Mouse (Mus musculus): ENCODE data around the gene Sept9. TPM values are rescaled to one million over a fixed set of nuclear protein-coding genes. Genes with fewer than 3 reads are reported as not detected.

Gene Sept9
- polyA plus RNA-seq, 1 experiment from 2014 or later: 78.9 TPM

- WGBS (ENCODE audit: insufficient replicate concordance): 22% methylated on average over 19 of the region's 19 CpGs
- H3K4me1 ChIP-seq (ENCODE audit: control insufficient read depth, insufficient read depth, low read length): peaks cover 34% of the 10 kb centered on the region
- ATAC-seq (replicated peaks; ENCODE audit: insufficient number of reproducible peaks, low FRiP score, low TSS enrichment): no peak
Observed at GRCm38 (mm10) chr11:117232032-117232431, 32.6 kb downstream of the Sept9 start.

GRCm38 (mm10) chr11:117232886-117233458 lies 33.5 kb downstream of the Sept9 start:
- ATAC-seq (replicated peaks; ENCODE audit: insufficient number of reproducible peaks, low FRiP score, low TSS enrichment): no peak
- no peak overlapping the region for H3K9ac ChIP-seq (ENCODE audit: low read depth, low read length)
- peak overlapping the region; percentile 65 for H3K4me2 ChIP-seq
- 25% methylated on average over 10 of the region's 10 CpGs for WGBS (ENCODE audit: insufficient replicate concordance)
- H3K4me1 ChIP-seq (ENCODE audit: control insufficient read depth, insufficient read depth, low read length): peaks cover 34% of the 10 kb centered on the region
- H3K27ac ChIP-seq (ENCODE audit: low read depth, low read length): peak overlapping the region; percentile 7; the same call in 1 of the 2 replicates
- H3K4me3 ChIP-seq (ENCODE audit: low read depth, low read length): peak overlapping the region; percentile 27
- H3K9me3 ChIP-seq (replicated peaks; ENCODE audit: control insufficient read depth, low read length): no peaks in the 10 kb centered on the region
- peaks cover 3% of the 10 kb centered on the region for H3K27me3 ChIP-seq (ENCODE audit: control insufficient read depth, insufficient read depth, low read length)
- H3K36me3 ChIP-seq (ENCODE audit: control insufficient read depth, insufficient read depth, low read length): no peaks in the 10 kb centered on the region

More at GRCm38 (mm10) chr11:117232032-117232431, 32.6 kb downstream of the Sept9 start:
- Histone ChIP-seq H3K4me3 (ENCODE audit: low read depth, low read length) (peak overlapping the region; percentile 27), H3K4me2 (peak overlapping the region; percentile 65), H3K9me3 (replicated peaks; ENCODE audit: control insufficient read depth, low read length) (no peaks in the 10 kb centered on the region), H3K36me3 (ENCODE audit: control insufficient read depth, insufficient read depth, low read length) (no peaks in the 10 kb centered on the region), H3K27me3 (ENCODE audit: control insufficient read depth, insufficient read depth, low read length) (peaks cover 6% of the 10 kb centered on the region), H3K9ac (ENCODE audit: low read depth, low read length) (peak overlapping the region; percentile 2), H3K27ac (ENCODE audit: low read depth, low read length) (no peak overlapping the region)

- no peaks in the 10 kb centered on the region for H3K9me3 ChIP-seq (replicated peaks; ENCODE audit: control insufficient read depth, low read length)
- H3K36me3 ChIP-seq (ENCODE audit: control insufficient read depth, insufficient read depth, low read length): no peaks in the 10 kb centered on the region
- no peak overlapping the region for H3K4me3 ChIP-seq (ENCODE audit: low read depth, low read length)
- peak overlapping the region; percentile 65; the same call in 1 of the 2 replicates for H3K4me2 ChIP-seq
- peaks cover 37% of the 10 kb centered on the region for H3K4me1 ChIP-seq (ENCODE audit: control insufficient read depth, insufficient read depth, low read length)
- WGBS (ENCODE audit: insufficient replicate concordance): 46% methylated on average over 8 of the region's 8 CpGs
- no peak overlapping the region for H3K27ac ChIP-seq (ENCODE audit: low read depth, low read length)
- H3K9ac ChIP-seq (ENCODE audit: low read depth, low read length): no peak overlapping the region
- no peak for ATAC-seq (replicated peaks; ENCODE audit: insufficient number of reproducible peaks, low FRiP score, low TSS enrichment)
- peaks cover 3% of the 10 kb centered on the region for H3K27me3 ChIP-seq (ENCODE audit: control insufficient read depth, insufficient read depth, low read length)
Observed at GRCm38 (mm10) chr11:117233818-117234217, 34.4 kb downstream of the Sept9 start.

- H3K9me3 ChIP-seq (replicated peaks; ENCODE audit: control insufficient read depth, low read length): no peaks in the 10 kb centered on the region
- H3K4me2 ChIP-seq: peak overlapping the region; percentile 35
- peaks cover 3% of the 10 kb centered on the region for H3K27me3 ChIP-seq (ENCODE audit: control insufficient read depth, insufficient read depth, low read length)
- H3K4me3 ChIP-seq (ENCODE audit: low read depth, low read length): no peak overlapping the region
- no peaks in the 10 kb centered on the region for H3K36me3 ChIP-seq (ENCODE audit: control insufficient read depth, insufficient read depth, low read length)
- ATAC-seq (replicated peaks; ENCODE audit: insufficient number of reproducible peaks, low FRiP score, low TSS enrichment): no peak
- H3K4me1 ChIP-seq (ENCODE audit: control insufficient read depth, insufficient read depth, low read length): peaks cover 37% of the 10 kb centered on the region
- peak overlapping the region; percentile 29; the same call in 1 of the 2 replicates for H3K27ac ChIP-seq (ENCODE audit: low read depth, low read length)
- peak overlapping the region; percentile 12; the same call in 1 of the 2 replicates for H3K9ac ChIP-seq (ENCODE audit: low read depth, low read length)
- 26% methylated on average over 12 of the region's 12 CpGs for WGBS (ENCODE audit: insufficient replicate concordance)
Observed at GRCm38 (mm10) chr11:117235086-117235897, 35.8 kb downstream of the Sept9 start.

- Histone ChIP-seq H3K4me2 (peak overlapping the region; percentile 35), H3K9ac (ENCODE audit: low read depth, low read length) (peak overlapping the region; percentile 12; the same call in 1 of the 2 replicates), H3K4me3 (ENCODE audit: low read depth, low read length) (no peak overlapping the region), H3K27me3 (ENCODE audit: control insufficient read depth, insufficient read depth, low read length) (peaks cover 3% of the 10 kb centered on the region), H3K27ac (ENCODE audit: low read depth, low read length) (0 out of 2 replicates have a peak overlapping the region, but pooled peaks have one; percentile 16), H3K4me1 (ENCODE audit: control insufficient read depth, insufficient read depth, low read length) (peaks cover 39% of the 10 kb centered on the region), H3K9me3 (replicated peaks; ENCODE audit: control insufficient read depth, low read length) (no peaks in the 10 kb centered on the region), H3K36me3 (ENCODE audit: control insufficient read depth, insufficient read depth, low read length) (no peaks in the 10 kb centered on the region)
- 29% methylated on average over 9 of the region's 9 CpGs for WGBS (ENCODE audit: insufficient replicate concordance)
- no peak for ATAC-seq (replicated peaks; ENCODE audit: insufficient number of reproducible peaks, low FRiP score, low TSS enrichment)
Observed at GRCm38 (mm10) chr11:117235898-117236459, 36.5 kb downstream of the Sept9 start.

- 3% methylated on average over 4 of the region's 4 CpGs for WGBS (ENCODE audit: insufficient replicate concordance)
- Histone ChIP-seq H3K4me3 (ENCODE audit: low read depth, low read length) (no peak overlapping the region), H3K9me3 (replicated peaks; ENCODE audit: control insufficient read depth, low read length) (no peaks in the 10 kb centered on the region), H3K36me3 (ENCODE audit: control insufficient read depth, insufficient read depth, low read length) (no peaks in the 10 kb centered on the region), H3K4me1 (ENCODE audit: control insufficient read depth, insufficient read depth, low read length) (peaks cover 35% of the 10 kb centered on the region), H3K4me2 (no peak overlapping the region), H3K9ac (ENCODE audit: low read depth, low read length) (no peak overlapping the region), H3K27me3 (ENCODE audit: control insufficient read depth, insufficient read depth, low read length) (peaks cover 3% of the 10 kb centered on the region), H3K27ac (ENCODE audit: low read depth, low read length) (no peak overlapping the region)
- ATAC-seq (replicated peaks; ENCODE audit: insufficient number of reproducible peaks, low FRiP score, low TSS enrichment): peak; percentile 33; the same call in 1 of the 2 replicates
Observed at GRCm38 (mm10) chr11:117238169-117238568, 38.7 kb downstream of the Sept9 start.

GRCm38 (mm10) chr11:117239617-117240016 lies 40.2 kb downstream of the Sept9 start:
- Histone ChIP-seq H3K9ac (ENCODE audit: low read depth, low read length) (no peak overlapping the region), H3K9me3 (replicated peaks; ENCODE audit: control insufficient read depth, low read length) (no peaks in the 10 kb centered on the region), H3K4me3 (ENCODE audit: low read depth, low read length) (no peak overlapping the region), H3K36me3 (ENCODE audit: control insufficient read depth, insufficient read depth, low read length) (no peaks in the 10 kb centered on the region), H3K4me1 (ENCODE audit: control insufficient read depth, insufficient read depth, low read length) (peaks cover 25% of the 10 kb centered on the region), H3K27me3 (ENCODE audit: control insufficient read depth, insufficient read depth, low read length) (no peaks in the 10 kb centered on the region), H3K27ac (ENCODE audit: low read depth, low read length) (no peak overlapping the region), H3K4me2 (no peak overlapping the region)
- no peak for ATAC-seq (replicated peaks; ENCODE audit: insufficient number of reproducible peaks, low FRiP score, low TSS enrichment)
- 91% methylated on average over 6 of the region's 6 CpGs for WGBS (ENCODE audit: insufficient replicate concordance)

GRCm38 (mm10) chr11:117240322-117240721 lies 40.9 kb downstream of the Sept9 start:
- WGBS (ENCODE audit: insufficient replicate concordance): 71% methylated on average over 9 of the region's 9 CpGs
- H3K9ac ChIP-seq (ENCODE audit: low read depth, low read length): no peak overlapping the region

More at GRCm38 (mm10) chr11:117240322-117240721, 40.9 kb downstream of the Sept9 start:
- Histone ChIP-seq H3K4me1 (ENCODE audit: control insufficient read depth, insufficient read depth, low read length) (peaks cover 18% of the 10 kb centered on the region), H3K36me3 (ENCODE audit: control insufficient read depth, insufficient read depth, low read length) (no peaks in the 10 kb centered on the region), H3K27me3 (ENCODE audit: control insufficient read depth, insufficient read depth, low read length) (no peaks in the 10 kb centered on the region), H3K4me3 (ENCODE audit: low read depth, low read length) (no peak overlapping the region), H3K9me3 (replicated peaks; ENCODE audit: control insufficient read depth, low read length) (no peaks in the 10 kb centered on the region), H3K27ac (ENCODE audit: low read depth, low read length) (no peak overlapping the region), H3K4me2 (no peak overlapping the region)
- no peak for ATAC-seq (replicated peaks; ENCODE audit: insufficient number of reproducible peaks, low FRiP score, low TSS enrichment)
